Mouse (Mus musculus): ENCODE data around the gene Snap23. TPM values are rescaled to one million over a fixed set of nuclear protein-coding genes. Genes with fewer than 3 reads are reported as not detected.
A peak's percentile ranks its signal among the peaks of the same experiment; 100 is the strongest.

Gene Snap23
- polyA plus RNA-seq, 1 experiment, result 4.0 TPM

GRCm38 (mm10) chr2:120608830-120609723 lies 41.6 kb downstream of the Snap23 start, which contains the start of the genes Haus2 and Lrrc57:
TSS of gene Haus2 (plus strand) at chr2:120609383.
TSS of gene Lrrc57 (minus strand) at chr2:120609520.
- DNase-seq (ENCODE audit: low read depth in 1 of 2, low spot score in 2 of 2), result peak; percentile 71 to 86

GRCm38 (mm10) chr2:120616279-120617163 lies 49.0 kb downstream of the Snap23 start:
- Histone ChIP-seq H3K4me3 (ENCODE audit: extremely low read depth, insufficient read depth, insufficient read length) (no peak overlapping the region), H3K4me1 (ENCODE audit: control insufficient read depth, insufficient read depth, insufficient read length) (no peaks in the 10 kb centered on the region), H3K27me3 (ENCODE audit: control insufficient read depth, insufficient read depth, low read length) (no peaks in the 10 kb centered on the region), H3K36me3 (ENCODE audit: control insufficient read depth, insufficient read depth, low read length) (peaks cover 11% of the 10 kb centered on the region), H3K27ac (ENCODE audit: insufficient read depth, low read length) (no peak overlapping the region)
- DNase-seq (ENCODE audit: low read depth in 1 of 2, low spot score in 2 of 2), result no peak
- WGBS, result 88% methylated on average over 5 of the region's 5 CpGs
- no peak for TF ChIP-seq POLR2A (IDR thresholded peaks at IDR 0.05; ENCODE audit: low read depth, low read length)
- TF ChIP-seq CTCF (IDR thresholded peaks at IDR 0.05; ENCODE audit: extremely low read depth, insufficient read depth, insufficient read length, insufficient replicate concordance), result no peak

More at GRCm38 (mm10) chr2:120608830-120609723, 41.6 kb downstream of the Snap23 start, which contains the start of the genes Haus2 and Lrrc57:
- Histone ChIP-seq H3K4me1 (ENCODE audit: control insufficient read depth, insufficient read depth, insufficient read length) (no peaks in the 10 kb centered on the region), H3K27me3 (ENCODE audit: control insufficient read depth, insufficient read depth, low read length) (no peaks in the 10 kb centered on the region), H3K27ac (ENCODE audit: insufficient read depth, low read length) (peak within 1 kb of the TSS; percentile 84), H3K4me3 (ENCODE audit: extremely low read depth, insufficient read depth, insufficient read length) (peak within 1 kb of the TSS; percentile 100), H3K36me3 (ENCODE audit: control insufficient read depth, insufficient read depth, low read length) (peaks cover 8% of the 10 kb centered on the region)
- TF ChIP-seq CTCF (IDR thresholded peaks at IDR 0.05; ENCODE audit: extremely low read depth, insufficient read depth, insufficient read length, insufficient replicate concordance), result no peak
- TF ChIP-seq POLR2A (IDR thresholded peaks at IDR 0.05; ENCODE audit: low read depth, low read length), result peak; percentile 66
- WGBS, result under 1% methylated on average over 52 of the region's 52 CpGs

GRCm38 (mm10) chr2:120619538-120619937 lies 52.1 kb downstream of the Snap23 start:
- no peak for DNase-seq (ENCODE audit: low read depth in 1 of 2, low spot score in 2 of 2)
- Histone ChIP-seq H3K4me3 (ENCODE audit: extremely low read depth, insufficient read depth, insufficient read length) (no peak overlapping the region), H3K27me3 (ENCODE audit: control insufficient read depth, insufficient read depth, low read length) (no peaks in the 10 kb centered on the region), H3K27ac (ENCODE audit: insufficient read depth, low read length) (no peak overlapping the region), H3K36me3 (ENCODE audit: control insufficient read depth, insufficient read depth, low read length) (peaks cover 10% of the 10 kb centered on the region), H3K4me1 (ENCODE audit: control insufficient read depth, insufficient read depth, insufficient read length) (no peaks in the 10 kb centered on the region)
- TF ChIP-seq CTCF (IDR thresholded peaks at IDR 0.05; ENCODE audit: extremely low read depth, insufficient read depth, insufficient read length, insufficient replicate concordance), result no peak
- no peak for TF ChIP-seq POLR2A (IDR thresholded peaks at IDR 0.05; ENCODE audit: low read depth, low read length)
- WGBS, result 100% methylated on average over 1 of the region's 1 CpGs

GRCm38 (mm10) chr2:120622920-120623319 lies 55.4 kb downstream of the Snap23 start:
- Histone ChIP-seq H3K27me3 (ENCODE audit: control insufficient read depth, insufficient read depth, low read length) (no peaks in the 10 kb centered on the region), H3K36me3 (ENCODE audit: control insufficient read depth, insufficient read depth, low read length) (peaks cover 6% of the 10 kb centered on the region), H3K4me1 (ENCODE audit: control insufficient read depth, insufficient read depth, insufficient read length) (no peaks in the 10 kb centered on the region), H3K4me3 (ENCODE audit: extremely low read depth, insufficient read depth, insufficient read length) (no peak overlapping the region), H3K27ac (ENCODE audit: insufficient read depth, low read length) (no peak overlapping the region)
- DNase-seq (ENCODE audit: low read depth in 1 of 2, low spot score in 2 of 2), result no peak
- no peak for TF ChIP-seq CTCF (IDR thresholded peaks at IDR 0.05; ENCODE audit: extremely low read depth, insufficient read depth, insufficient read length, insufficient replicate concordance)

GRCm38 (mm10) chr2:120628076-120628865 lies 60.8 kb downstream of the Snap23 start:
- no peak for DNase-seq (ENCODE audit: low read depth in 1 of 2, low spot score in 2 of 2)
- Histone ChIP-seq H3K4me1 (ENCODE audit: control insufficient read depth, insufficient read depth, insufficient read length) (no peaks in the 10 kb centered on the region; the same call in 1 of the 2 replicates), H3K36me3 (ENCODE audit: control insufficient read depth, insufficient read depth, low read length) (no peaks in the 10 kb centered on the region), H3K27ac (ENCODE audit: insufficient read depth, low read length) (no peak overlapping the region), H3K4me3 (ENCODE audit: extremely low read depth, insufficient read depth, insufficient read length) (peak overlapping the region; percentile 0; the same call in 1 of the 2 replicates), H3K27me3 (ENCODE audit: control insufficient read depth, insufficient read depth, low read length) (no peaks in the 10 kb centered on the region)
- 19% methylated on average over 10 of the region's 10 CpGs for WGBS
- TF ChIP-seq POLR2A (IDR thresholded peaks at IDR 0.05; ENCODE audit: low read depth, low read length), result no peak
- TF ChIP-seq CTCF (IDR thresholded peaks at IDR 0.05; ENCODE audit: extremely low read depth, insufficient read depth, insufficient read length, insufficient replicate concordance), result no peak
